Mouse (Mus musculus) myocyte (in vitro differentiated cells): ENCODE results near the gene Gm20431. TPM values are rescaled to one million over a fixed set of nuclear protein-coding genes. Genes with fewer than 3 reads are reported as not detected.
A peak's percentile ranks its signal among the peaks of the same experiment; 100 is the strongest.

ENCODE experiments used
- H3K27me3 ChIP-seq: one replicate; pipeline ENCODE4 v1.6.1; 2011; ENCODE audit not compliant: control insufficient read depth, insufficient read depth, insufficient read length
- H3K36me3 ChIP-seq: one replicate; pipeline ENCODE4 v1.6.1; 2011; ENCODE audit not compliant: control insufficient read depth, insufficient read depth
- H3K4me2 ChIP-seq: one replicate; pipeline ENCODE4 v1.6.1; 2011; ENCODE audit warnings: low read depth, control low read depth
- H3K4me3 ChIP-seq: one replicate; pipeline ENCODE4 v1.5.1; 2011; ENCODE audit warnings: mild to moderate bottlenecking, control low read depth, moderate library complexity
- H3K79me2 ChIP-seq: one replicate; pipeline ENCODE4 v1.6.1; 2011; ENCODE audit not compliant: control insufficient read depth, insufficient read depth
- H3ac ChIP-seq: one replicate; pipeline ENCODE4 v1.6.1; 2011; ENCODE audit not compliant: control insufficient read depth, insufficient read length
- CEBPB ChIP-seq: IDR thresholded peaks from 2 replicates; pipeline ENCODE4 v1.6.1; 2011; ENCODE audit warnings: mild to moderate bottlenecking, moderate library complexity; ENCODE audit not compliant: poor library complexity, insufficient read depth, severe bottlenecking
- E2F4 ChIP-seq: IDR thresholded peaks from one replicate; pipeline ENCODE4 v1.6.1; 2011; ENCODE audit warnings: mild to moderate bottlenecking, control low read depth, moderate library complexity; ENCODE audit not compliant: insufficient read depth
- MAX ChIP-seq: IDR thresholded peaks from one replicate; pipeline ENCODE4 v1.6.1; 2011; ENCODE audit warnings: low read depth, mild to moderate bottlenecking, control low read depth
- MYOD1 ChIP-seq, 3 experiments: IDR thresholded peaks; one replicate each; pipeline ENCODE4 v1.6.1; 2011; ENCODE audit warnings: control low read depth in 2 of 3, low read depth in 2 of 3, mild to moderate bottlenecking in 2 of 3, moderate library complexity in 1 of 3; ENCODE audit not compliant: insufficient read length in 2 of 3, control insufficient read depth in 1 of 3
- MYOG ChIP-seq, 3 experiments: IDR thresholded peaks; one replicate each; pipeline ENCODE4 v1.6.1; 2011; ENCODE audit warnings: control low read depth in 2 of 3, low read depth in 2 of 3, mild to moderate bottlenecking in 2 of 3; ENCODE audit not compliant: insufficient read length in 2 of 3, control insufficient read depth in 1 of 3, insufficient read depth in 1 of 3
- POLR2A ChIP-seq: IDR thresholded peaks from one replicate; pipeline ENCODE4 v1.6.1; 2011; ENCODE audit warnings: low read depth, mild to moderate bottlenecking, control low read depth, moderate library complexity; ENCODE audit not compliant: insufficient read length
- POLR2AphosphoS2 ChIP-seq: IDR thresholded peaks from one replicate; pipeline ENCODE4 v1.6.1; 2011; ENCODE audit warnings: low read depth, control low read depth; ENCODE audit not compliant: insufficient read length
- REST ChIP-seq: IDR thresholded peaks from one replicate; pipeline ENCODE4 v1.6.1; 2011; ENCODE audit warnings: mild to moderate bottlenecking, control low read depth, moderate library complexity; ENCODE audit not compliant: insufficient read depth, insufficient read length
- SRF ChIP-seq: IDR thresholded peaks from one replicate; pipeline ENCODE4 v1.6.1; 2011; ENCODE audit warnings: low read depth; ENCODE audit not compliant: control insufficient read depth, insufficient read length
- TCF12 ChIP-seq: IDR thresholded peaks from one replicate; pipeline ENCODE4 v1.6.1; 2011; ENCODE audit warnings: mild to moderate bottlenecking, control low read depth; ENCODE audit not compliant: poor library complexity, insufficient read depth, severe bottlenecking
- TCF3 ChIP-seq: IDR thresholded peaks from one replicate; pipeline ENCODE4 v1.6.1; 2011; ENCODE audit warnings: low read depth, control low read depth; ENCODE audit not compliant: insufficient read length
- USF1 ChIP-seq: IDR thresholded peaks from one replicate; pipeline ENCODE4 v1.6.1; 2011; ENCODE audit warnings: low read depth, mild to moderate bottlenecking, control low read depth, moderate library complexity
- polyA plus RNA-seq: library from polyadenylated mRNA; unstranded; fragments of >200 nt; fragmentation: generic; extraction: Trizol; gene quantifications from one replicate; pipeline ENCODE4 v1.2.1, GENCODE M21; 2012; ENCODE audit warnings: missing spikeins

Gm20431 gene
- polyA plus RNA-seq, 1 experiment, result 9.2 TPM

DNA sequence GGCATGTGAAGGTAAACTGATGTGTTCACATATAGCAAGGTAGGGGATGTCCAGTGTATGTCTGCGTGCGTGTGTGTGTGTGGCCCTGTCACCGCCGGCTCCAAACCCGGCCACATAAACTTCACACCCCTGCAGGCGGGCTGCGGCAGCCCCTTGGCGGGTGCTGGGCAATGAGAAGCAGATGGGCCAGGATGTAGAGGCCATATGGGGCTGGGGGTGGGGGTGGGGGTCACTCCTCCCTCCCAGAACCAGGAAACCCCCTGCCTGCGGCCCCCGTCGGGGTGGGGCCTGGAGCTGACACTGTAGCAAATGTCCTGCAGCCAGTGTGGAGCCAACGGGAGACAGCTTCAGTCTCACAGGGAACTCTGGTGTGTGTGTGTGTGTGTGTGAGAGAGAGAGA is 97.6 kb downstream of the Gm20431 start:
- no peak for TF ChIP-seq CEBPB
- no peak for TF ChIP-seq REST
- no peak for TF ChIP-seq POLR2A
- TF ChIP-seq TCF12, result no peak
- TF ChIP-seq POLR2AphosphoS2, result no peak
- no peak for TF ChIP-seq MAX
- TF ChIP-seq USF1, result no peak
- no peak for TF ChIP-seq MYOD1 (IDR thresholded peaks at IDR 0.05; ENCODE audit: control insufficient read depth in 1 of 3, insufficient read length in 2 of 3, low read depth in 2 of 3)
- TF ChIP-seq MYOG (IDR thresholded peaks at IDR 0.05; ENCODE audit: control insufficient read depth in 1 of 3, insufficient read depth in 1 of 3, insufficient read length in 2 of 3, low read depth in 2 of 3), result no peak
- TF ChIP-seq TCF3, result no peak
- TF ChIP-seq E2F4, result no peak
- TF ChIP-seq SRF, result no peak
- H3K27me3 ChIP-seq, result no peaks in the 10 kb centered on the region
- no peaks in the 10 kb centered on the region for H3K79me2 ChIP-seq
- no peak overlapping the region for H3K4me2 ChIP-seq
- H3ac ChIP-seq, result no peak overlapping the region
- H3K36me3 ChIP-seq, result no peaks in the 10 kb centered on the region
- no peak overlapping the region for H3K4me3 ChIP-seq

DNA sequence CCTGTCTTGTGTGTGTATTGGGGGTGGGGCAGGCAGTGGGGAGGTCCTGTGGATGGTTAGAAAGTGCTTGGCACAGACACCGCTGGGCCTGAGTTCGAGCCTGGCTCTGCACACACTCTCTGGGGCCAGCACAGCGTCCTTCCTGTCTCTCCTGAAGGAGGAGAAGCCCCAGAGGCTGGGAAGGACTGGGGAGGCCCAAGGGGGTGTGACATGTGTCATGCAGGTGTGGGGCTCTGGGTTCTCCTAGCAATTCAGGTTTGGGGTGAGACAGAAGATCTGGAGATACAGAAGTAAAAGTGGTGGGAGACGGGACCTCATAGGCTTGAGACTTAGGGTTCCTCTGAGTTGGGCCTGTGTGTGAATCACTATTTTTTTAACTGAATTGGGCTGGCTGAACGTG is 98.3 kb downstream of the Gm20431 start:
- no peaks in the 10 kb centered on the region for H3K27me3 ChIP-seq
- no peaks in the 10 kb centered on the region for H3K79me2 ChIP-seq
- no peak overlapping the region for H3K4me2 ChIP-seq
- H3ac ChIP-seq, result no peak overlapping the region
- no peaks in the 10 kb centered on the region for H3K36me3 ChIP-seq
- no peak overlapping the region for H3K4me3 ChIP-seq
- TF ChIP-seq MYOG (IDR thresholded peaks at IDR 0.05; ENCODE audit: control insufficient read depth in 1 of 3, insufficient read depth in 1 of 3, insufficient read length in 2 of 3, low read depth in 2 of 3) (no peak), E2F4 (no peak)

DNA sequence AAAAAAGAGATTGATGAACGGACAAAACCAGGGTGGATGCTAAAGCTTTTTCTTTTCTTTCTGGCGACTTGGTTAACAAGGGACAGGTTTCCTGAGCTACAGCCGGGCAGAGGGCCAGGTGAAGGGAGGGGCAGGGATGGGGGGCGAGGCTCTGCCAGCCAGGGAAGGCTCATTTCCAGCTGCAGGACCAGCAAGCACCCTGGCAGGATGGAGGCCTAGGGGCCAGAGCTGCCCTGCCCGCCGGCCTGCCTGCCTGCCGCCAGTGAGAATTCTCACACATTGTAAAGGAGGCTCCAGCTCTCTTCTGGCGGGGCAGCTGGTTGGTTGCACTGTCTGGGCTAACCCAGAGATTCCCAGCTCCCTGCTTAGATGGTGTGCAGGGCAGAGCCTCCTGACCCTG is 99.2 kb downstream of the Gm20431 start:
- no peaks in the 10 kb centered on the region for H3K27me3 ChIP-seq
- peak overlapping the region; percentile 12 for H3K4me2 ChIP-seq

DNA sequence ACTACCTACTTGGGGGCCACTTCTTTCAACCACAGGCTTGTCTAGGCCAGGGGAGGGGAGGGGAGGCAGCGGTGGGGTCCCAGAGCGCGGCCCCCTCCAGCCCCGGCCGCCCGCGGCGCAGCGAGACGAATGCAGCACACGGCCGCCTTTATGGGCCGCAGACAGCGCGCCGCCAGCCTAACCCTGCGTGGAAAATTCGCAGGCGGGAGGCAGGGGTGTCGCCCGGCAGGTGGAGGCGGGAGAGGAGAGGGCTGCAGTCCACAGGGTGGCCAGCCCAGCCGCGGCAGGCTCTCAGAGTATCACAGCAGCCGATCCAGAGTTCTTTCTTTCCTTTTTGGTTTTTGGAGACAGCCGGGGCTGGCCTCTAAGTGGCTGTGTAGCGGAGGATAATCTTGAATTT is 101.9 kb downstream of the Gm20431 start:
- no peaks in the 10 kb centered on the region for H3K27me3 ChIP-seq
- H3K36me3 ChIP-seq, result no peaks in the 10 kb centered on the region
- TF ChIP-seq MAX, result no peak
- TF ChIP-seq POLR2AphosphoS2, result no peak
- TF ChIP-seq USF1, result no peak
- no peak for TF ChIP-seq TCF12
- no peak for TF ChIP-seq CEBPB
- TF ChIP-seq SRF, result no peak
- TF ChIP-seq MYOG (IDR thresholded peaks at IDR 0.05; ENCODE audit: control insufficient read depth in 1 of 3, insufficient read depth in 1 of 3, insufficient read length in 2 of 3, low read depth in 2 of 3), result no peak
- TF ChIP-seq E2F4, result no peak
- TF ChIP-seq REST, result no peak
- no peak for TF ChIP-seq POLR2A
- no peak for TF ChIP-seq TCF3
- no peak overlapping the region for H3ac ChIP-seq
- no peak overlapping the region for H3K4me2 ChIP-seq
- H3K4me3 ChIP-seq, result no peak overlapping the region
- no peaks in the 10 kb centered on the region for H3K79me2 ChIP-seq

More for the DNA sequence above, 99.2 kb downstream of the Gm20431 start:
- TF ChIP-seq MYOD1 (IDR thresholded peaks at IDR 0.05; ENCODE audit: control insufficient read depth in 1 of 3, insufficient read length in 2 of 3, low read depth in 2 of 3), result no peak
- no peak for TF ChIP-seq E2F4
- TF ChIP-seq TCF12, result no peak
- TF ChIP-seq SRF, result no peak
- Histone ChIP-seq H3K79me2 (no peaks in the 10 kb centered on the region), H3K4me3 (no peak overlapping the region), H3ac (no peak overlapping the region), H3K36me3 (no peaks in the 10 kb centered on the region)

Other genes starting within 250 kb of the Gm20431 start
- 26.4 TPM for gene Slc9a8, start 239.8 kb downstream of the Gm20431 start, polyA plus RNA-seq
- gene Rnf114, start 168.9 kb downstream of the Gm20431 start, polyA plus RNA-seq, result 40.9 TPM
- gene Spata2, start 168.6 kb downstream of the Gm20431 start, polyA plus RNA-seq, result 30.5 TPM
- gene Snai1, start 123.3 kb downstream of the Gm20431 start, polyA plus RNA-seq, result 48.5 TPM
- gene Ube2v1, start 29.4 kb downstream of the Gm20431 start, polyA plus RNA-seq, result 322 TPM
- gene Cebpb, start 27.4 kb upstream of the Gm20431 start, polyA plus RNA-seq, result 74.7 TPM
- 91.9 TPM for gene Tmem189, start 28.3 kb upstream of the Gm20431 start, polyA plus RNA-seq